Mouse (Mus musculus) fat pad, adult 2 months (tissue): ENCODE data around the gene C1ra.
"Not testable (repeated sequence)": the region's sequence is repeated elsewhere in the genome, so short reads cannot be mapped to it uniquely, and the experiment has no call there.

Experiments
- DNase-seq: peaks from one replicate; pipeline ENCODE4 v3.0.0-alpha.2; 2011; ENCODE audit warnings: low read depth, low spot score; ENCODE audit errors: extremely low read depth

Gene C1ra

DNA sequence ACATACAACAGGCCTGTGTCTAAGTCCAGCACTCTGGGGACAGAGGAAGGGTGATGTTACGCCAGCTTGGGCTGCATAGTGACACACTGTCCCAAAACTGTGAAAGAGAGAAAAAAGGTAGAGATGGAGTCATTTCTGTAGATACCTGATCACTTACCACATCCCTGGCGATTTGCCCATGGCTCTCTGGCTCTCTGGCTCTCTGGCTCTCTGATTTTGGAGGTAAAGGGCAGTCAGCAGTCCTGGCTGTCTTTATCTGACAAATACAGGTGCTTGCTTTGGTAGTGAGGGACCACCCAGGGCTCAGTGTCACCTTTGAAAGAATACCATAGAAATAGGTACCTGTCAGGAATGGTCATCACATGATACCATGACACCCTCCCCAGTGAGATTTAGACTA lies 29.0 kb downstream of the C1ra start:
- DNase-seq = not testable (repeated sequence)

DNA sequence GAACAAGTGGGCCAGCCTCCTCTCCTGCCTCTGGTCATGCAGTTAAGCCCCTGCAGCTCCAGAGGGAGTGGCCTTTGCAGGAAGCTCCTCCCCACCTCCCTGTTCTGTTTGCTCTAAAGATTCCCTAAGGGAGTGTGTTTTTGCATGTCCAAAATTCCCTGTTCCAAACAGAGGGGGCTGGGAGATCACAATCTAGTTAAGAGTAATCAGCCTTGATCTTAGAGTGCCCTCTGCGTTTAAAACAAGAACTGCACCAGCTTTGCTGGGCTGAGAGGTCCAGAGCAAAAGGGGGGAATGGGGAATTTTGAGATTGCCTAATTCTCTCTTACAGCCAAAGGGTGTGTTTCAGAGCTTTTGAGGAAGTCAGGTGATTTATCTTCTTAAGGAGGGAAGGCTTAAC lies 30.1 kb downstream of the C1ra start, which contains the start of gene C1s1:
TSS of gene C1s1 (minus strand) at position 76 of the 400 bp plus-strand sequence.
- not testable (repeated sequence) for DNase-seq

DNA sequence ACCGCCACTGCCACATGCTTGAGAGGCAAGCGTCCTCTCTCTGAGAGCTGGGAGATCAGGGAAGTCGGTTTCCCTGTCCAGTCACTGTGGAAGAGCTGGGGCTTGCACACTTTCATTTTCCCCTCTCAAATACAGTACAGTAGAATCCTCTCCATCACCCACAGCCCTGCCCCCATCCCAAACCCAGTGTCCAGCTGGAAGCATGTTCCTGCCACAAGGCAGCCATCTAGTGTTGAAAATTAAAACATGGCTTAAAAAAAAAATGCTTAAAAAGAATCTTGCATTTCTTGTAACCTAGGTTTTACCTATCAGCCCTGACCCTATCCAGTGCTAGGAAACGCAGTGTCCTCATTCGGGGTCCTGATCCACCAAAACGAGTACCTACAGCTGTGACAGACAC lies 32.3 kb downstream of the C1ra start:
- DNase-seq = no peak

DNA sequence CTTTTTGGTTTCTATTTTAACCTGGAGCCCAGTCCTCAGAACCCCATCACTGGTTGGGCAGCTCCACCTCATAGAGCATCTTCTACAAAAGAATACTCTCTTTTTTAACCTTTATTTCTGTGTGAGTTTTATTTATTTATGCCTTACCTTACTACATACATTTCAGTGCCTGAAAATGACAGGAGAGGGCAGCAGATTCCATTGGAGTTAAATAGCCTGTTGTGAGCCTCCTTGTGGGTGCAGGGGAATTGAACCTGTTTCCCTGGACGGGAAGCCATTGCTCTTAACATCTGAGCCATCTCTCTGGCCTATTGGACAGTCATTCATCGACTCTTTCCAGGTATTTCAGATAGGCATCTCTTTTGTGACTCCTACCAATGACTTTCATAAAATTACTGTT lies 33.2 kb downstream of the C1ra start:
- no peak for DNase-seq

DNA sequence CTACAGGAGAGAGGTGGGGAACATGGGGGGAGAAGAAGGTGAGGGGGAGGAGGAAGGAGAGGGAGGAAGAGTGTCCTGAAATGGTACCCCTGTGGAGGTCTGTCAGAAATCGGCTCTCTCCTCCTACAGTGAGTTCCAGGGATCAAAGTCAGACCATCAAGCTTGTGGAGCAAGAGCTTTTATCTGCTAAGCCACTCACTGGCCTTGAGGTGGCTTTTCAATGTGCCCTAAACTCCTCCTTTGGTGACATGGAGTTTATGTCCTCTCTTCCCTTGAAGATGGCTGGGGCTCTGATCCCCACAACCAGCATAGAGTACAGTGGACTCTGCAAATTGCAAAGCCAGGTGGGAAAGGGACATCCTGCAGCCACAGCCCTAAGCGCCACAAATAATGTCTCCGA lies 35.8 kb downstream of the C1ra start:
- DNase-seq = not testable (repeated sequence)

DNA sequence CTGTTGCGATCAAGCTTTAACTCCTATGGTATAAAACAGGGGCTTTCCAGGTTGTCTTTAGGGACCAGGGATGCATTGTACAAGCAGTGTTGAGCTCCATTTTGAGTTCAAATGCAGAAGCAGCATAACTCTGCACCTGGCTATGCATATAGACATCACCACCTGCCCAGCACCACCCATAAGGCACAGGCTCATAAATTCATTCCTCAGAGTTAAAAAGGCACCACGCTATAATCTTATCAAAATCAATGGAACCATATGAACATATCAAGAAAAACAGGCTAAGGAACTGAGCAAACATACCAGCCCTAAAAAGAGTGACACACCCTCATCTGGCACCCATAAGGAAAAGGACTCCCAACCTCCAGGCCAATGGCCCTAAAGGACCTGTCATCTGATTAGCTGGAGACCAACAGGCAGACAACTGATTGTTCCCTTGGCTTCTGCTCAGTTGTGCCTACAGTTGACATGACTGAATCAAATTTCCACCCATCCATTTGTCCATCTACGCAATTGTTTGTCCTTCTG lies 36.9 kb downstream of the C1ra start:
- no peak for DNase-seq

DNA sequence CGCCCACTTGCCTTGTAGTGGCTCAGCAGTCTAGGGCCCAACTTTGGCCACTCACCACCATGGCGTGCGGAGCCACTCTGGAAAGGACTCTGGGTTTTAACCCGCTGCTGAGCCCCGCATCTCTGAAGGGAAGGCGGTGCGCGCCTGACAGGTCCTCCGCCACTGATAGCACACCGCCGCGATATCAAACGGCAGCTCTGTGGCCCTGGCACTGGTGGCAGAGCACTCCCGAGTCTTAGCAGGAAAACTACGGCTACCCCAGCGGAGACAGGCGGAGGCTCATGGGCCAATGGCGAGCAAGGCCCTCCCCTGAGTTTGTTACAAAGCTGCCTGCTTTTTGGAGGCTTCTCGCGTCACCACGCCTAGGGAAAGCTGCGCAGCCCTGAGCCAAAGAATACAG lies 40.6 kb downstream of the C1ra start:
- no peak for DNase-seq

DNA sequence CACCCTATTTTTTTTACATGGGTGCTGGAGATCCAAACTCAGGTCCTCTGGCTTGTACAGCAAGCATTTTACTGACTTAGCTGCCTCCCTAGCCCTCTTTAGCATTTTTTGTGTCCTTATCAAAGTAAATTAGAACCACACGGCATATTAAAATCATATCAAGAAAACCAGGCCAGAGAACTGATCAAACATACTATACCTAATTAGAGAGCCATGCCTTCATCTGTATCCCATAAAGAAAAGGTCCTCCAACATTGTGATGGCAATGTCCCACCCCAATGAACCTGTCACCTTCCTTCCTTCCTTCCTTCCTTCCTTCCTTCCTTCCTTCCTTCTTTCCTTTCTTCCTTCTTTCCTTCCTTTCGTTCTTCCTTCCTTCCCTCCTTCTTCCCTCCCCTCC lies 43.8 kb downstream of the C1ra start:
- DNase-seq = not testable (repeated sequence)

DNA sequence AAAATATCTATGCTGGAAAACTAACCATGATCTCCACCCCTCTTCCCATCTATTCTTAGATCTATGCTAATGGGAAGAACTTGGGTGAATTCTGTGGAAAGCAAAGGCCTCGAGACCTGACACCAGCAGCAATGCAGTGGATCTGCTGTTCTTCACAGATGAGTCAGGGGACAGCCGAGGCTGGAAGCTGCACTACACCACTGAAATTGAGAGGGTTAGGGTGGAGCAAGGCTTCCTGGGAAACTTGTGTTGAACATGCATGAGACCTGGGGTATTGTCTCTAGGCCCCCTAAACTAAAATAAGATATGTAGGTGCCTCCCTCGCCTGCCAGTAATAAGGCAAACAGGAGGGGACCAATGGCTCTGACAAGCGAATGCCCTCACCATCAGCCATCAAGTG lies 49.0 kb downstream of the C1ra start:
- not testable (repeated sequence) for DNase-seq

DNA sequence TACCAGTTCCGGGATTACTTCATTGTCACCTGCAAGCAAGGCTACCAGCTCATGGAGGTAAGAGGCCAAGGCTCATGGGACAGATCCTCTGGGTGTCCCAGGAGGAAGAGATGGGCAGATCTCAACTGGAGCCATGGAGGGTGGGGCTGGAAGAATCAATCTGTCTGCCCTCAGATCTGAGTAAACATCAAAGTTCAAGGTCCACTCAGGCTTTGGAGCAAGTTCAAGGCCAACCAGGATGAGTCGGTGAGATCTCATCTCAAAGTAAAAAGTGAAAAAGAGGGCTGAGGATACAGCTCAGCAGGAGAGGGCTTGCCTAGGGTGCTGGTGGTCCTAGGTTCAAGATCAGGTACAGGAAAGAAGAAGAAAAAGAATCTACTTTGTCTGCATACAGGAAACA lies 49.4 kb downstream of the C1ra start:
- DNase-seq = not testable (repeated sequence)

DNA sequence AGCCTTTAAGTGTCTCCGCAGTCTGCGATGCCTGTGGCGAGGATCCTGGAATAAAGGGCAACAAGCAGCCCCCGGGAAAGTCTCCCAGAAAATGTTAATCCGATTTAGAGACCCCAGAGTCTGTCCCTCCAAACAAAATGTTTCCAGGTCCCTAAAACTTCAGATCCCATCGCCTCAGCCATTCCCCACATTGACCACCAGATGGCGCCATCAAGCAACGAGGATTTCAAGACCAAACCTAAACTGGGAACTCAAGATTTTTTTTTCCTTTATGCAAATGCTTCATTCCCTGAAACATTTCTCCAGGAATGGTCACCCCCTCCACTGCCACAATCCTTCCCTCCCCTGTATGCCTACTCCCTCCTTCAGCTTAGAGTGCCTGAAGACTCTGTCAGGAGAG lies 57.8 kb downstream of the C1ra start, which contains the start of gene C1rb:
TSS of gene C1rb (plus strand) at position 269 of the 400 bp plus-strand sequence.
- no peak for DNase-seq
